Mouse (Mus musculus): ENCODE results near the gene Pold3.

Gene Pold3

DNA sequence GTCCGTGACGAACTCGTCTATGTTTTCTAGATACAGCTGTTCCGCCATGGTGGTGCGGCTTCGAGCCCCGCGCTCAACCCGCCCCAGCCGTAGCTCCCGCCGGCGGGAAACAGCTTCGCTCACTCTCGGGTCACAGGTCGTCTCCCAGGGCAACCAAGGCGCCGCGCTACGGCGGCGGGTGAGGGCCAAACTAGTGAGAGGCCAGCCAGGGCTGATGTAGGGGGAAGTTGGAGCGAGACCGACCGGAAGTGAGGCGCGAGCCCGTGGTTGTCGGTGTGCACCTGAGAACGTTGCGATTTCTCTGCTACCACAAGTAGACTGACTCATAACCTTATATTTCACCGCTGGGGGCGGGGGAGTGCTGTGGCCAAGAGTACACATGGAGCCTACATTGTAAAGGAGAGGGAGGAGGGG lies at the start of gene Pold3:
TSS of gene Pold3 (minus strand) at position 190 of the 414 bp plus-strand sequence.
- DNase-seq (ENCODE audit: low spot score), result peak; percentile 99

DNA sequence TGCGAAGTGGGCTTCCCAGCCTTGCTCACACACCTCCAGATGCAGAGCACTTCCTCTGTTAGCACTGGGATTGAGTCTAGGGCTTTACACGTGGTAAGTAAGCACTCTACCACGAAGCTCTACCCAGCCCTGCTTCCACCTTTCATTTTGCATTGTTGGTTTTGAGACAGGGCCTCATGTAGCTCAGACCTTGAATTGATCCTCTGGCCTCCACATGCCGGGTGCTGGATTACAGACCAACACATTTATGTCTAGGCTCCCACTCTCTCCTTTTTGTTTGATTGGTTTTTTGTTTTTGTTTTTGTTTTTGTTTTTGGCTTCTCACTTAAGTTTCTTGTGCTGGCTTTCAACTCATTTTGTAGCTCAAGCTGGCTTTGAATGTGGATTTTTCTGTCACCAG lies 49.4 kb upstream of the Pold3 start:
- DNase-seq (ENCODE audit: low spot score), result no peak

DNA sequence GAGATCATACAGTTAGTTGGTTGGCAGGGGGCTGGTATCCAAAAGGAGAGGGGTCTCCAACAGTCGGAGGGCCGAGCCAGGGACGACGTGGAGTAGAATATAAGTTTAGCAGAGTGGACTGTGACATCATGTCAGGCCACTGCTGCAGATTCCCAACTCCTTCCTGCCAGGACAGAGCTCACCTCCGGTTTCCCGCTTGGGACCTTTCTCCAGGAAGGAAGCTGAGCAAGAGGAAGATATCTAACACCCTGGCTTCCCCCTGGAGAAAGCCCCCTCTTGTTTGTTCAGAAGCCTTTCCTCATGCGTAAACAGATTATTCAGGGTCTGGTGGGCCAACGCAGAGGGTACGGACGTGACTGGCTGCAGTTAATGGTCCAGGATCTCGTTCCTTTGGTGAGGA lies 47.3 kb upstream of the Pold3 start:
- no peak for DNase-seq (ENCODE audit: low spot score)

DNA sequence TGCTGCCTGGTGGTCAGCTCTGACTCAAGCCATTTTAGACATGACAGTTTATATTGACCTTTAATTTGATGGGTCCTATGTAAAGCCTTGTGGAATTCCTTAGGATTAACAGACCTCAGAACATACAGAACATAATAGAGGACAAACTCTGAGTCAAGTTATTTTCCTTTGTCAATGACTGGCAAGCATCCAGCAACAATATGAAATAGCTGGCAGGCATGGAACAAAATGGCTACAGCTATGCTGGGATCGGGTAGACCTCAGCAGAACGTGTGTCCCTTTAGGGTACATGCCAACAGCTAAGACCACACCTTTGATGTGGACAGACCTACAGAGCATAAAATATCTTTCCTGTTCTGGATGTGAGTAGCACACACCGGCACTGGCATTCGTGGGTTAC lies 42.1 kb upstream of the Pold3 start:
- no peak for DNase-seq (ENCODE audit: low spot score)

DNA sequence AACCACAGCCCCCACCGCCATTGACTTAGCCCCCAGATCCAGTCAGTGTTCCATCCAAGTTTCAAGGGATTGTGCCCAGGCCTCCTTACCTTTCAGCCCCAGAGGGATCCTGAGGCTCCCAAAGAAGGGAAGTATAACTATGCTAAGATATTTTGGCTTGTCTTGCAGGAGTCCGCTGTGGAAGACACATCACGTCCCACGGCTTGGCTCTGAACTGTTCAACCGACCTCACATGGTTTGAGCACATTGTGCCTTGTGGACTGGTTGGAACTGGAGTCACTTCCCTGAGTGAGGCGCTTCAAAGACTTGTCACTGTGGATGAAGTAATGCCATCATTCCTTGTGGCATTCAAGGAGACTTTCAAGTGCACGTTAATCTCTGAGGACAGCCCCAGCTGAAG lies 38.6 kb upstream of the Pold3 start:
- no peak for DNase-seq (ENCODE audit: low spot score)

DNA sequence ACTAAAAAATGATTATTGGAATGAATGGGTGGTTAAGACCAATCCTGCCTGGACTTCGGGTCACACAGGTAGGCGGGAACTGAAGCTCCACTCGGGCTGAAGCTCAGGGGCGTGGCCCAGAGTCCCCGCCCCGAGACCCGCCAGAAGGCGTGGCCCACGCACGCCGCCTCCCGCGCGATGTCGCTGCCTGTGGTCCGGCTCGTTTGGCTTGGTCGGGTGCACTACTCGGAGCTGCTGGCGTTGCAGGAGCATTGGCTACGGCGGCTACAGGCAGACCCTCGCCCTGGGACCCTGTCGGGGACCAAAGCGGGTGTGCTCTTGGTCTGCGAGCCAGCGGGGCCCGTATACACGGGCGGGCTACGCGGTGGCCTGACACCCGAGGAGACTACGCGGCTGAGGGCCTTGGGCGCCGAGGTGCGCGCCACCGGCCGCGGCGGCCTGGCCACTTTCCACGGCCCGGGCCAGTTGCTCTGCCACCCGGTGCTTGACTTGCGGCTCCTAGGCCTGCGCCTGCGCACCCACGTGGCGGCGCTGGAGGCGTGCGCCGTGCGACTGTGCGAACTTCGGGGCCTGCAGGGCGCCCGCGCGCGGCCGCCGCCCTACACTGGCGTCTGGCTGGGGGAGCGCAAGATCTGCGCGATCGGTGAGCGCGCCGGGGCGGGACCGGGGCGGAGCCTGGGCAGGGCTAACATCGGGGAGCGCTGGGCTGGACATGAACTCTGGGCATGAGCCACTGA lies 37.9 kb upstream of the Pold3 start, which contains the start of gene Lipt2:
TSS of gene Lipt2 (plus strand) at position 173 of the 737 bp plus-strand sequence.
- DNase-seq (ENCODE audit: low spot score), result peak; percentile 70

DNA sequence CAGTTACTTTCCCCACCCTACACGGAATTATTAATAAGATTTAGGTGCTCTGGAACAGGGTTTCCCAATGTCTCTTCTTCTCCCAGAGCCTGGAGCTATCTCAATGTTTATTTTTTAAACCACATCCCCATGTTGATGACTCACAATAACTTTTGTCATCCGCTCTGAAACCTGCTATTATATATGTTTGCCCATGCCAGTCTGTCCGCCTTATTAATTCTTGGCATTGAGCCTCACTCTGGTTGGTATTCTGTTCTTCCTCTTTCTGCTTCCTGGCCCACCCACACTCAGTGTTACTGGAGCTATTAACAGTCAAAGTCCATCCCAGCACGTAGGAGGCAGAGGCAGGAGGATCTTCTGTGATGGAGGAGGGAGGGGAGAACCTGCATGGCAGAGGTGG lies 36.3 kb upstream of the Pold3 start:
- DNase-seq (ENCODE audit: low spot score), result no peak

DNA sequence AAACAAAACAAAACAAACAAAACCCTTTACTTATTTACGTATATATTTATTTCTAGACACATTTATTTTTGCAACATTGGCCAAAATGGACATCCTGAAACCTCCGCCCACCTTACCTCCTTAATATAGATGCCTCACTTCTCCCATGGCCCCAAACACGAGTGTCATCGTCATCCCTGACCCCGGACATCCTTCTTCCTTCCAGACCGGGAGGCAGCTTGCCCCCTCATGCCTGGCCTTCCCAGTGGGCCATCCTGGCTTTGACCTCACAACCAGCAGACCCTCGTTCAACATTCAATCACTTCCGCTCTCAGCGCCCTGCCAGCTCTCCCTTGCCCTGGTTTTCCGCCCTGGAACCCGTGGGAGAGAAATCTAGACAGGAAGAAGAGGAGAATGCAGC lies 29.3 kb upstream of the Pold3 start:
- no peak for DNase-seq (ENCODE audit: low spot score)

DNA sequence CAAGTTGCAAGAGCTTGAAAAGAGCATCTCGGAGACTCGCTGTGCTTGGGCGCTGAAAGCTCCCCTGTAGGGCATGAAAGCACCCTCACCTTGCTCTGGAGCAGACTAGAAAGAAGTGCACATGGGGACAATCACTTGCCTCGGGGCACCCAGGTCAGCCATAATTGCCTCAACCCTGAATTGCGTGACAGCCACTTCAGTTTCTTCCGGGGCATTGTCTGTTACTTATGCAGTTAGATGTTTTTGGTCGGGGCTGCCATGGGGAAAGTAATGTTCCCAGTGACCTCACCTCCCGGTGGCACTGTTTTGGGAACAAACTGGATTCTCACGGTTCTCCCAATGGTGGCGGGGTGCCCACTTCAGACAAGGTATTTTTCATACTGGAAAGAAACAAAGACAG lies 28.7 kb upstream of the Pold3 start:
- DNase-seq (ENCODE audit: low spot score), result no peak

DNA sequence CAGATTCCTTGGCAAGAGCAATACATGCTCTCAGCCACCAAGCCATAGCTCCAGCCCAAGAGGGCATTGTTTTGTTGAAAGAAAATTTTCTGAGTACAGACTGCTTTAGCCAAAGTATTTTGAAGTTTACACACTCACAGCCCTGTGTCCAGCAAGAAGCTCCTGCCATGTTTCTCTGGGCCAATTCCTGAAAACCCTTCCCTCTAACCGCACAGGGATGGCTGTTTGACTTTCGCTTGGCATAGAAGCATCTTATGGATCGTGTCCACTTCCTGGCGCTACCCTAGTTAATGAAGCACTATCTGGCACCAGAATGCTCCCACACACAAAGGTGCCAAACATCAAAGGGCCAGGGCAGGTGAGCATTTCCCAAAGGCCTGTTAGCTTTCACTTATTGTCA lies 27.2 kb upstream of the Pold3 start:
- DNase-seq (ENCODE audit: low spot score), result no peak

DNA sequence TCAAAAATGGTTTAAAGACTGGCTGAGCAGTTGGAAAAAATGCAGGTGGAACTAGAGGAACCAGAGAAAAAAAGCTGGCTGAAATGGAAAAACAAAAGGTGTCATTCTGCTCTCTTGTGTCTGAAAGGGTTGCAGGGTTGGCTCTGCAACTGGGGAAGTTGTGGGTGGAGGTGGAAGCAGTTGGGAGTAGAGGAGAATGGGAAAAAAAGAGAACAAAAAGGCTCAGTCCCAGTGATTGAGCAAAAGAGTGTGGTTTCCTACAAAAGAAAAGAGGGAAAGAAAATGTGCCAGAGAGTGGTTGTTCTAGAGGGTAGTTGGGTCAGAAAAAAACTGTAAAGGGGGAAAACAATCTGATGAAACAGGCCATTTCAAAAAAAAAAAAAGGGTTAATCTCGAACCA lies 19.2 kb upstream of the Pold3 start:
- no peak for DNase-seq (ENCODE audit: low spot score)

DNA sequence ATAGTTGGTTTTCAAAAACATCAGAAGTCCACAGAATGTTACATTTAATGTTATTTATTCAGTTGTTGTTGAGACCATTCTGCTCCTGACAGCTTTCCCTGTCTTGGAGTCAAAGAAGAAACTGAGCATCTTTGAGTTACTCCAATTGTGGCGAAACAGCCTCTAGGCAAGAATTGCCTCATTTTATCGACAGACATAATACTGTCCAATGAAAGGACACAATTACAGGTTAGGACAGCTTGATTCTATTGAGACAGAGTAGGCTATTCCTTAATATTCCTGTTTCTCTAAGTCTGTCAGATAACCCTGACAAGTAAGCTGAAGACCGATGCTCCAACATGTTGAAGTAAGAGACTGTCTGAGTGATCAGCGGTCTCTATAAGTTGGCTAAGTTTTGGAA lies 16.7 kb upstream of the Pold3 start:
- DNase-seq (ENCODE audit: low spot score), result no peak

DNA sequence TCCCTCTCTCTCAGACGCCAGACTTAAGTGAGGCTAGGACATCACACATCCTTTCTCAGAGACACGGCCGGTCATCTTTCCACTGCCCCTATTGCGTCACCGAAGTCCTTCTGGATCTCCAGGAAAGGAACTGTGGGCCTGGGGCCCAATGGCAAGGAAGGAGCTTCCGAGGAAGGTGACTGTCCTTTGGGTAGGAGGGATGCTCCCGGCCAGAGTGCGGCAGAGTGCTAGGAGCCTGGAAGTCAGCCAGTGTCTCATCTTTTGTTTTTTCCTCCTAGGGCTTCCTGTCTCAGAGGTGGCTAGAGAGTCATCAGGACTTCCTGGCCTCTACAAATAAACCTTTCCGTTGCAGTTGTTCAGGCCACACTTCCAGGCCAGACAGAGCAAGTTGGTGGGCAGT lies 15.7 kb upstream of the Pold3 start:
- no peak for DNase-seq (ENCODE audit: low spot score)

DNA sequence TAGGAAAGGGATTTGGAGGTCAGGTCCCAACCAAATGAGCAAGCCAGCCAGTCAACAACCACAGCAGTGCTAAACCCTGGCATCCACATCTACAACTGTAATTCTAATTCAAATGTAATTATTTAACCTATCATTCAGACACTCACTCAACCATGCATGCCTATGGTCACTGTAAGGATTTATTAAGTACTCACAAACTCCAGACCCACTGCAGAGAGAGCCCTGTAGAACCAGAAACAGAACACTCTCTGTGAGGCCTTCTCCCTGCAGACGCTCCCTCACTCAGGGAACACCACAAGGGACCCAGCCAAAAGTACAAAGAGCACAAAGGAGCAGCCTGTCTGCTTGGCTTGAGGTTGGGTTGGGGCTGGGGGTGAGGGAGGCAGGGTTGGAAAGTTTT lies 11.0 kb upstream of the Pold3 start:
- DNase-seq (ENCODE audit: low spot score), result no peak

DNA sequence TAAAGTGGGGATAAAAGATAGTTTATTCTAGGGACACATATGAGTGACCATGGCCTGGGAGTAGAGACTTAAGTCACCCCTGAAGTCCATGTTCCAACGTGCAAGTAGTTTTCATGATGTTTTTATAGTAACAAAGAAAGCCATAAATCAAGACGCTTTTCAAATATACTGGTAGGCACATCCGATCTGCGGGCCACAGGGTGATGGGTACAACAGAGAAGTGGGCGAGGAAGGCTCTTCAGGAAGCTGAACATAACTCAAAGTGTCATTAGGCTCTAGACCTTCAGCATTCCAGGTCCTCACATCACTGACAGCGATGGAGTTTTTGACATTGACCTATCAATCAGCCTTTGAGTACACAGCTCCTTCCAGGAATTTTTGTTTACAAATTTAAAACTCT lies 9.2 kb upstream of the Pold3 start:
- DNase-seq (ENCODE audit: low spot score), result no peak

DNA sequence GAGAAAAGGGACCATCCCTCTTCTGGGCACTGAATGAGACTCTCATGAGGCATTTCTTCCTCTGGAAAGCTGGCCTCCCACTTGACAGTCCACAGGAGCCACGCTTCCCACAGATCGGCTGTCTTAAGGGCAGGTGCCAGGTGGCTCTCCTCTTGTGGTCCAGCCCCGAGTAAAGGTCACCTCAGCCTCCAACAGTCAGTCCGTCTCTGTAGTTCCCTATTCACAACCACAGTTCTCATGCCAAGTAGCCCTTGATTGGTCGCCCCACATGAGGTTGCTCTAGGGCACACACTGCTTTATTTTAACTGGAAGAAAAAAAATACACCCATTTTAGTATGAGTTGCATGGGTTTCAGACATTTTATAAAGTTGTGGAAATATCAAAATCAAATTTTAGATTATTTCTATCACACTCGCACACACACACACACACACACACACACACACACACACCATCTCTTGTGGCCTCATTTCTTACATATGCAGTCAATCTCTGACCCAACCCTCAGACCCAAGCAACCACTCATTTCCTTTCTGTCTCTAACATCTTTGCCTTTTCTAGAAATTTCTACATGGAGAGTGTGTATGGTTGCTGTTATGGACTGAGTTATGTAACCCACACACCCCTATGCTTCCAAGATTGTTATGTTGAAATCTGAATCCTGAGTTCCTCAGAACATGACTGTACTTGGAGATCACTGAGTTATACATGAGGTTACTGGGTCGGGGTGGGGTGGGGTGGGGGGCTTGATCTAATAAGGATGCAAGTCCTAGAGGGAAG lies 7.1 kb upstream of the Pold3 start:
- DNase-seq (ENCODE audit: low spot score), result no peak

DNA sequence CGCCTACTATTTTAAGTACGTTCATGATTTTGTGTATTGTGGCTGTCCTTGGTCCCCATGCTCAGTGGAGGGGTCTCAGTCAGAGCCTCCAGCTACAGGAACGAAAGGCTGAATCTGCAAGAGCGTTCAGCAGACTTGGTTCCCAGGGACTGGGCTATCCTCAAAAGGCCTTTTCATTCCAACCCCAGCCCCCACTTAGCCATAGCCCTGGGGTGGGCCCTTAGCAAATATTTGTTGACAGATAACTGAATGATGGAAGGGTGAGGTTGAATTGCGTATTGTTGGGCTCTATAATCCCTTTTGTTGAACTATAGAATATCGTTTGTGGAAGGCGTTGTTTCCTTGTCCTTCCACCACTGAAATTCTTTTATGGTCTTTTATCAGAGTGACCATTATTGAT lies 5.1 kb upstream of the Pold3 start:
- no peak for DNase-seq (ENCODE audit: low spot score)

DNA sequence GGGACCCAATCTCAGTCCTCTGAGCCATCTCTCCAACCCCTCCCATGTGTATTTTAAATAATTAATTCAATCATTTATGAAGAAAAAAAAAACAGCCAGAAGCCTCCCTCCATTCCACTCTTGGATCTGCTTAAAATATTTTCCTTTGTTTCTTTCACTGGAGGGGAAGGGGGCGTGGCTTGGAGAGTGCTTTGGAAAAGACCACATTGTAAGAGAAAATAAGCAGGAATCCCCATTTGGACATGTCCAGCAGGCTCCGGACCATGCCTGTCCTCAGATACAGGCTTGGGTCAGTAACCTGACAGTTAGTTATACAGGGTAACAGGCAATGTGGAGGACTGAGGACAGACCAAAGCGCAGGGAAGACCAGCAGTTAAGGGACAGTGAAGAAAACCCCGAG lies 3.8 kb upstream of the Pold3 start:
- DNase-seq (ENCODE audit: low spot score), result no peak

DNA sequence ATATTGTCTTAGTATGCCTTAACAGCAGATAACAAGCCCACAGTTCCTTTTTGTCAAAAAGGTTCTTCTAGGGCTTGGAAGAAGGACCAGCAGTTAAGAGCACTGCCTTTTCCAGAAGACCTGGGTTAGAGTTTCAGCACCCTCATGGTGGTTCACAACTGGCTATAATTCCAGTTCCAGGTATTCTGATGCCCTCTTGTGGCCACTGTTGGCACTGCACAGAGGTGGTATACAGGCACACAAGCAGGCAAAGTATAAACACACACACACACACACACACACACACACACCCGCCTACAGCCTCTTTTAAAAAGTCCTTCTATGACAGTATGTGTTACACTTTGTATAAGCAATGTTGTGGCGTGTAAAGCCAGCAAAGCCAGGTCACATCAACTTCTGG lies 2.8 kb upstream of the Pold3 start:
- DNase-seq (ENCODE audit: low spot score), result no peak

DNA sequence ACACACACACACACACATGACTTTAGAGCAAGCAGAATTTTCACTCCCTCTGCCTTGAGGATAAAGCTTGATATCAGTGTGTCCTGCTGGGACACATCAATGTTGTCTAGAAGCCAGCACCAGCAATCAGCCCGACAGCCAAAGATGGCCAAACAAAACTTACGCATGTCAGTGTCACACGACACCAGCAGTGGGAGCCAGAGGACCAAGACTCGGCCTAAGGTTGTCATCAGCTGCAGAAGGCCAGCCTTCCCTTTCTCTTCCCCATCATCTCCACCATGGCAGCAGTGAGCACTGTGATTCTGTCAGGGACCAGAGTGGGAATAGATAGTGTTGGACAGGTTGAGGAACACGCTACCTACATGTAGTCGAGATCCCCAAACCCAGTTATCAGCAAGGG lies 2.1 kb upstream of the Pold3 start:
- DNase-seq (ENCODE audit: low spot score), result no peak

DNA sequence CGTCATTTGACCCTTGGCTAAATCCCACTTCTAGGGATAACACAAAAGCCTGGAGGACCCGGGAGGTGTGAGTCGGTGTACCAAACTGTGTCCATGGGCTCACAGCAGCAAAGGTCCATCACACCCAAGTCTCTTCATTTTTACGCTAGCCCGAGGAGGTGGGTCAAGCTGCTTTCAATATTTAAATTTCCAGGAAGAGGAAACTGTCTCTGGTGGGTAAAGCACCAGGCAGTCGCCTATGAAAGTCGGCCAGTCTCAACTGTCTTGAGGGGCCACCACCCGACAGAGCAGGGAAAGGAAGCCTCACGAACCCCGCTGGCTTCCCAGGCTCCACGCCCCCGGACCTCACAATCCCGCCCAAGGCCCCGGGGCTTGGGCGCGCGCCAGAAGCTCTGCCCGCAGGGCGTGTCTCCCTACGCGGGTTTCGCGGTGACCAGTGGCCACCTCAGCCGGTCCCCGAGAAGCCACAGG lies 539 bp downstream of the Pold3 start:
- DNase-seq (ENCODE audit: low spot score), result peak; percentile 23

DNA sequence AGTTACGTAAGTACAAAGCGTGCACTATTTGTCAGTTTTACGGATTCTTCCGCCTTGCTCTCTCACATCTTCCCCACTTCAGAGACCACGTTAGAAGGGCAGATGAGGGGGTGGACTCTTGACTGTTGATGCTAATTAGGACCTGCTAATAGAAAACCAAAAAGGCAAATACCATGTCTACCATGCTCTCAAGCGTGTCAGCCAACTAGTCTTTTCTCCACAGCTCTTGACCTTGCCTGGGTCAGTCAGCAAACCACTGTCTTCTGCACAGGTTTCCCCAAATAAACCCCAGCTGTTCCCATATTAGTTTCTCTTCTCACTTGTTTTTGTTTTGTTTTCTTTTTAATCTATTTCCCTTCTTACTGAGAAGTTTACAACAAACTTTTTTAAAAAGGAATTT lies 7.1 kb downstream of the Pold3 start:
- DNase-seq (ENCODE audit: low spot score), result no peak

DNA sequence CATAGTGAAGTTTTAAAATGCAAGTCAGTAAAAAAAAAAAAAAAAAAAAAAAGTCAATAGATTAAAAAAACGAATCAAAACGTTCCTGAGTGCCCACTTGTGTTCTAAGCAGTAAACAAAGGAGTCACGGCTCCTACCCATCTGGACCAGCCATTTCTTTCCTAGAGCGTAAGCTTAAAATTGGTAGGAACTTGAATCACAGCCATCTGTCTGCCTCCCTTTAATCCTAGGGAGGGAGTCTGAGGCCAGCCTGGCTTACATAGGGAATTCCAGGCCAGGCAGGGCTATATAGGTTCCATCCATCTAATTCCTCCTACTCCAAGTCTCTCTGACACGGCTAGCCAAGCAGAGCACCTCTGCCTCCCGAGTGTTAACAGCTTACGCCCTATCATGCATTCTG lies 7.5 kb downstream of the Pold3 start:
- no peak for DNase-seq (ENCODE audit: low spot score)

DNA sequence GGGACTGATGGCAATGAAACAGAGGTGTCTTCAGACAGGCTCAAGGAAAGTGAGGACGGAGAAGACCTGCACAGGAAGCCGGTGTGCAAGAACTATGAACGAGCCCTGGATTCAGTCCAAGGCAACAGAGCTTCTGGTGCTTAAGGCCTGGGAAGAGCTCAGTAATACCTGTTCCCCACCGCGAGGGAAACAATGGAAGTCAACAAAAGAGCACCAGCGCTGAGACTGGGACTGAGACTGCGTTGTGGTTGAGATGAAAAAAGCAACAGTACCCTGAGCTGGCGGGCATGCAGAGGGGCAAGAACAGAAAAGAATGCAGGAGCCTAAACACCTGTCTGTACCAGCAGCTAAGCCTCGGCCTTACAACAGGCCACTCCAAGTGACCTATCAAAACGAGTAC lies 9.9 kb downstream of the Pold3 start:
- no peak for DNase-seq (ENCODE audit: low spot score)
